Mouse (Mus musculus) limb, embryonic 14.5 days (tissue): ENCODE measurements around the gene Kit. TPM values are rescaled to one million over a fixed set of nuclear protein-coding genes. Genes with fewer than 3 reads are reported as not detected.

Experiments used
- ATAC-seq: fragments of 200-750 bp; cut with Nextera tagmentation; 2 replicates; pipeline ENCODE4 v1.8.0; 2017; ENCODE audit warnings: low read depth, moderate number of reproducible peaks, moderate TSS enrichment; ENCODE audit not compliant: low FRiP score
- DNase-seq: peaks from one replicate; pipeline ENCODE4 v3.0.0-alpha.2; 2015; ENCODE audit warnings: low spot score
- H3K27ac ChIP-seq: fragments of 300-500 bp; sonication (generic); replicated peaks from 2 replicates; pipeline ENCODE4 v1.5.1; 2014; ENCODE audit warnings: low read depth, mild to moderate bottlenecking, low read length, moderate library complexity, mixed read lengths
- H3K27me3 ChIP-seq: fragments of 300-500 bp; sonication (generic); 2 replicates; pipeline ENCODE4 v1.6.1; 2014; ENCODE audit warnings: low read length, mixed read lengths; ENCODE audit not compliant: control insufficient read depth, insufficient read depth
- H3K36me3 ChIP-seq: fragments of 300-500 bp; sonication (generic); 2 replicates; pipeline ENCODE4 v1.6.1; 2014; ENCODE audit warnings: mild to moderate bottlenecking, low read length, moderate library complexity, mixed read lengths; ENCODE audit not compliant: control insufficient read depth, insufficient read depth
- H3K4me1 ChIP-seq: fragments of 300-500 bp; sonication (generic); 2 replicates; pipeline ENCODE4 v1.6.1; 2014; ENCODE audit warnings: antibody characterized with exemption, low read length, mixed read lengths; ENCODE audit not compliant: control insufficient read depth, insufficient read depth
- H3K4me2 ChIP-seq: fragments of 300-500 bp; sonication (generic); replicated peaks from 2 replicates; pipeline ENCODE4 v1.6.1; 2014; ENCODE audit warnings: low read depth, mild to moderate bottlenecking, low read length, moderate library complexity; ENCODE audit not compliant: severe bottlenecking
- H3K4me3 ChIP-seq: fragments of 300-500 bp; sonication (generic); replicated peaks from 2 replicates; pipeline ENCODE4 v1.5.1; 2014; ENCODE audit warnings: low read length
- H3K9ac ChIP-seq: fragments of 300-500 bp; sonication (generic); 2 replicates; pipeline ENCODE4 v1.6.1; 2014; ENCODE audit warnings: mild to moderate bottlenecking, low read depth, low read length, moderate library complexity; ENCODE audit not compliant: severe bottlenecking
- H3K9me3 ChIP-seq: fragments of 300-500 bp; sonication (generic); 2 replicates; pipeline ENCODE4 v1.6.1; 2016; ENCODE audit warnings: low read length; ENCODE audit not compliant: control insufficient read depth
- POLR2A ChIP-seq: fragments of 200-500 bp; IDR thresholded peaks from 2 replicates; pipeline ENCODE4 v1.8.0; 2012; ENCODE audit warnings: inconsistent platforms, mild to moderate bottlenecking, moderate library complexity, borderline replicate concordance; ENCODE audit not compliant: insufficient read depth, insufficient read length; ENCODE audit errors: extremely low read depth
- WGBS: fragments of 180-500 bp; shearing (Covaris S2); extraction: QIAGEN DNeasy Blood & Tissue Kit; methylation state at CpG from one replicate; pipeline ENCODE4 v1.1.7; 2014; 5-methylcytosine and 5-hydroxymethylcytosine counted together
- polyA plus RNA-seq, 2 experiments: library from polyadenylated mRNA; depleted of rRNA in 1 of 2; stranded (reverse) in 1 of 2; unstranded in 1 of 2; fragments of >200 nt; fragmentation: Nextera tagmentation in 1 of 2; extraction: Ambion mirVana in 1 of 2; gene quantifications; 2 replicates each; pipeline versions ENCODE4 v1.2.1 to v1.2.3; 2012 to 2014

The Kit gene
- polyA plus RNA-seq, 2 experiments, result 16.1 to 17.7 TPM

GRCm38 (mm10) chr5:75679896-75680295 lies 105.2 kb downstream of the Kit start:
- Histone ChIP-seq H3K9ac (no peak overlapping the region), H3K4me3 (no peak overlapping the region), H3K36me3 (no peaks in the 10 kb centered on the region), H3K27ac (no peak overlapping the region), H3K4me2 (no peak overlapping the region), H3K4me1 (no peaks in the 10 kb centered on the region), H3K27me3 (no peaks in the 10 kb centered on the region), H3K9me3 (no peaks in the 10 kb centered on the region)
- 63% methylated on average over 3 of the region's 3 CpGs for WGBS
- no peak for TF ChIP-seq POLR2A
- no peak for DNase-seq
- no peak for ATAC-seq

GRCm38 (mm10) chr5:75695162-75695809 lies 120.6 kb downstream of the Kit start:
- H3K4me3 ChIP-seq, result no peak overlapping the region
- no peaks in the 10 kb centered on the region for H3K27me3 ChIP-seq
- H3K9me3 ChIP-seq, result no peaks in the 10 kb centered on the region
- H3K4me1 ChIP-seq, result no peaks in the 10 kb centered on the region
- no peak for ATAC-seq
- no peak overlapping the region for H3K27ac ChIP-seq
- H3K36me3 ChIP-seq, result no peaks in the 10 kb centered on the region
- WGBS, result 59% methylated on average over 12 of the region's 12 CpGs
- no peak overlapping the region for H3K9ac ChIP-seq
- TF ChIP-seq POLR2A, result no peak
- H3K4me2 ChIP-seq, result no peak overlapping the region
- no peak for DNase-seq

- H3K4me2 ChIP-seq, result no peak overlapping the region
- H3K27me3 ChIP-seq, result no peaks in the 10 kb centered on the region
- H3K4me1 ChIP-seq, result no peaks in the 10 kb centered on the region
- WGBS, result 77% methylated on average over 5 of the region's 5 CpGs
- no peak for TF ChIP-seq POLR2A
- H3K4me3 ChIP-seq, result no peak overlapping the region
- no peaks in the 10 kb centered on the region for H3K9me3 ChIP-seq
- H3K27ac ChIP-seq, result no peak overlapping the region
- ATAC-seq (no peak), DNase-seq (no peak)
- no peaks in the 10 kb centered on the region for H3K36me3 ChIP-seq
- no peak overlapping the region for H3K9ac ChIP-seq
Measured at GRCm38 (mm10) chr5:75696960-75697359, 122.2 kb downstream of the Kit start.

- H3K27ac ChIP-seq, result no peak overlapping the region
- WGBS, result 92% methylated on average over 8 of the region's 8 CpGs
- no peak overlapping the region for H3K4me3 ChIP-seq
- H3K27me3 ChIP-seq, result no peaks in the 10 kb centered on the region
- DNase-seq, result no peak
- H3K36me3 ChIP-seq, result no peaks in the 10 kb centered on the region
- no peak overlapping the region for H3K4me2 ChIP-seq
- ATAC-seq, result no peak
- no peak overlapping the region for H3K9ac ChIP-seq
- H3K4me1 ChIP-seq, result no peaks in the 10 kb centered on the region
- 0 out of 2 replicates have a peak, but pooled peaks cover 2% of the 10 kb centered on the region for H3K9me3 ChIP-seq
- no peak for TF ChIP-seq POLR2A
Measured at GRCm38 (mm10) chr5:75698556-75698955, 123.8 kb downstream of the Kit start.

GRCm38 (mm10) chr5:75699081-75699480 lies 124.4 kb downstream of the Kit start:
- no peak overlapping the region for H3K4me3 ChIP-seq
- no peaks in the 10 kb centered on the region for H3K4me1 ChIP-seq
- H3K4me2 ChIP-seq, result no peak overlapping the region
- 61% methylated on average over 7 of the region's 7 CpGs for WGBS
- H3K9me3 ChIP-seq, result 0 out of 2 replicates have a peak, but pooled peaks cover 2% of the 10 kb centered on the region
- DNase-seq (no peak), ATAC-seq (no peak)
- H3K27ac ChIP-seq, result no peak overlapping the region
- no peaks in the 10 kb centered on the region for H3K36me3 ChIP-seq
- TF ChIP-seq POLR2A, result no peak
- H3K27me3 ChIP-seq, result no peaks in the 10 kb centered on the region
- H3K9ac ChIP-seq, result no peak overlapping the region
